Mouse (Mus musculus) embryonic stem cell, embryonic (primary cell): ENCODE results near the gene Shd.

Experiments
- CTCF ChIA-PET, 4 experiments: fragments of 300-600 bp in 2 of 4; fragments of 350-600 bp in 2 of 4; sonication (Branson Sonifier 250); formaldehyde crosslinking; loops; one replicate each; lab custom pipeline; 2022; ENCODE audit warnings: inconsistent platforms in 2 of 4; lab: Charles Lee
- POLR2A ChIA-PET, 4 experiments: fragments of 300-600 bp in 2 of 4; fragments of 350-600 bp in 2 of 4; sonication (Branson Sonifier 250); formaldehyde crosslinking; loops; one replicate each; lab custom pipeline; 2022; ENCODE audit warnings: antibody characterized with exemption in 4 of 4, inconsistent platforms in 1 of 4; lab: Charles Lee

The Shd gene

GRCm38 (mm10) chr17:55968210-55968609, 2.1 kb upstream of the Shd start:
- ChIA-PET CTCF (interaction anchor here in 1 of 4 experiments (1.1 to 1.3 kb wide), 2 partner anchors 9 to 382 kb away, joined by 3 read pairs; partner anchors contain the start of gene Yju2), POLR2A (interaction anchor here in 2 of 4 experiments (1.2 to 1.3 kb wide), 3 partner anchors 9 to 111 kb away, joined by 3 to 9 read pairs (median 3); partner anchors contain the start of gene Yju2 (in 1 of the 2))

GRCm38 (mm10) chr17:55969560-55969959, 707 bp upstream of the Shd start:
- POLR2A ChIA-PET, result interaction anchor here in 3 of 4 experiments (0.7 to 2.9 kb wide), 11 partner anchors 10 to 364 kb away, joined by 3 to 11 read pairs (median 4); partner anchors contain the start of gene Yju2 (in 3 of the 3)
- CTCF ChIA-PET, result interaction anchor here in 1 of 4 experiments (2.0 kb wide), 1 partner anchor 12 kb away, joined by 5 read pairs; no protein-coding TSS in a partner anchor

- ChIA-PET POLR2A (interaction anchor here in 3 of 4 experiments (0.6 to 2.9 kb wide), 7 partner anchors 9 to 82 kb away, joined by 3 to 11 read pairs (median 4); partner anchors contain the start of genes Chaf1a (in 1 of the 3) and Yju2 (in 1 of the 3)), CTCF (interaction anchor here in 2 of 4 experiments (1.0 to 2.0 kb wide), 2 partner anchors 13 to 14 kb away, joined by 3 to 5 read pairs; partner anchors contain the start of gene Yju2 (in 1 of the 2))
These were observed 1.2 kb downstream of the Shd start for GRCm38 (mm10) chr17:55971453-55971852.

- CTCF ChIA-PET, result interaction anchor here (0.5 to 2.0 kb wide), 57 partner anchors 9 to 449 kb away, joined by 3 to 35 read pairs (median 4); partner anchors contain the start of genes Sh3gl1 (in 3 of the 4), Fsd1 (in 2 of the 4), Hdgfl2 (in 2 of the 4) and Chaf1a (in 1 of the 4)
- POLR2A ChIA-PET, result interaction anchor here (0.6 to 1.9 kb wide), 34 partner anchors 9 to 315 kb away, joined by 3 to 18 read pairs (median 4); partner anchors contain the start of genes Chaf1a (in 2 of the 4), Ebi3 (in 2 of the 4), Fsd1 (in 2 of the 4) and Hdgfl2 (in 2 of the 4)
These were observed 6.1 kb downstream of the Shd start for GRCm38 (mm10) chr17:55976255-55976862.

GRCm38 (mm10) chr17:55977301-55977700, 7.0 kb downstream of the Shd start:
- ChIA-PET CTCF (interaction anchor here in 3 of 4 experiments (0.6 to 2.6 kb wide), 13 partner anchors 11 to 1074 kb away, joined by 3 to 35 read pairs (median 9); partner anchors contain the start of genes Sh3gl1 (in 2 of the 3), Ebi3 (in 1 of the 3) and Ubxn6 (in 1 of the 3)), POLR2A (interaction anchor here in 3 of 4 experiments (0.8 to 1.7 kb wide), 10 partner anchors 9 to 314 kb away, joined by 3 to 9 read pairs (median 5); partner anchors contain the start of genes Fsd1 (in 1 of the 3), Hdgfl2 (in 1 of the 3) and Yju2 (in 1 of the 3))

- CTCF ChIA-PET, result interaction anchor here in 3 of 4 experiments (0.5 to 2.5 kb wide), 7 partner anchors 10 to 139 kb away, joined by 3 to 13 read pairs (median 5); partner anchors contain the start of gene Sh3gl1 (in 2 of the 3)
- POLR2A ChIA-PET, result interaction anchor here in 3 of 4 experiments (0.6 to 3.4 kb wide), 16 partner anchors 10 to 106 kb away, joined by 3 to 17 read pairs (median 4); partner anchors contain the start of genes Ebi3 (in 1 of the 3), Sh3gl1 (in 1 of the 3) and Yju2 (in 1 of the 3)
These were observed 16.0 kb downstream of the Shd start, which contains the start of gene Fsd1 for GRCm38 (mm10) chr17:55986030-55986961. Gene Fsd1 (plus strand): TSS chr17:55986509.

- POLR2A ChIA-PET, result interaction anchor here in 2 of 4 experiments (0.7 to 1.0 kb wide), 3 partner anchors 19 to 31 kb away, joined by 3 read pairs; no protein-coding TSS in a partner anchor
- CTCF ChIA-PET, result interaction anchor here in 1 of 4 experiments (0.7 kb wide), 1 partner anchor 141 kb away, joined by 3 read pairs; no protein-coding TSS in a partner anchor
These were observed 20.1 kb downstream of the Shd start for GRCm38 (mm10) chr17:55990278-55990898.

GRCm38 (mm10) chr17:55996007-55996406, 25.7 kb downstream of the Shd start:
- ChIA-PET CTCF (interaction anchor here (0.5 to 2.1 kb wide), 9 partner anchors 15 to 337 kb away, joined by 3 to 11 read pairs (median 4); no protein-coding TSS in a partner anchor), POLR2A (interaction anchor here in 2 of 4 experiments (0.9 to 2.3 kb wide), 10 partner anchors 13 to 83 kb away, joined by 3 to 16 read pairs (median 3); partner anchors contain the start of genes Hdgfl2 (in 1 of the 2), Sh3gl1 (in 1 of the 2) and Yju2 (in 1 of the 2))

- ChIA-PET CTCF (interaction anchor here in 2 of 4 experiments (0.6 to 2.7 kb wide), 8 partner anchors 9 to 265 kb away, joined by 3 to 10 read pairs (median 4); no protein-coding TSS in a partner anchor), POLR2A (interaction anchor here in 3 of 4 experiments (0.6 to 3.2 kb wide), 10 partner anchors 9 to 226 kb away, joined by 3 to 21 read pairs (median 3); partner anchors contain the start of genes Chaf1a (in 1 of the 3), Fsd1 (in 1 of the 3) and Yju2 (in 1 of the 3))
These were observed 29.7 kb downstream of the Shd start for GRCm38 (mm10) chr17:55999794-56000499.

GRCm38 (mm10) chr17:56003000-56003399, 32.7 kb downstream of the Shd start:
- ChIA-PET POLR2A (interaction anchor here in 1 of 4 experiments (0.7 kb wide), 1 partner anchor 40 kb away, joined by 3 read pairs; no protein-coding TSS in a partner anchor), CTCF (no interaction called here)

- CTCF ChIA-PET, result interaction anchor here (0.6 to 2.6 kb wide), 4 partner anchors 29 to 1133 kb away, joined by 3 to 8 read pairs (median 3); no protein-coding TSS in a partner anchor
- POLR2A ChIA-PET, result interaction anchor here in 3 of 4 experiments (0.6 to 1.4 kb wide), 6 partner anchors 35 to 71 kb away, joined by 3 to 7 read pairs (median 4); partner anchors contain the start of genes Yju2 (in 2 of the 3), Chaf1a (in 1 of the 3) and Ubxn6 (in 1 of the 3)
These were observed 35.3 kb downstream of the Shd start, which contains the start of the genes Stap2 and Mpnd for GRCm38 (mm10) chr17:56005415-56006061. Gene Stap2 (minus strand): TSS chr17:56005584. Gene Mpnd (plus strand): TSS chr17:56005711.

GRCm38 (mm10) chr17:56006956-56007355, 36.7 kb downstream of the Shd start:
- CTCF ChIA-PET, result interaction anchor here in 3 of 4 experiments (0.5 to 4.2 kb wide), 9 partner anchors 11 to 249 kb away, joined by 3 to 43 read pairs (median 26); partner anchors contain the start of gene Sh3gl1 (in 1 of the 3)
- POLR2A ChIA-PET, result interaction anchor here in 3 of 4 experiments (0.7 to 5.3 kb wide), 19 partner anchors 11 to 283 kb away, joined by 3 to 97 read pairs (median 18); partner anchors contain the start of genes Chaf1a (in 2 of the 3), Hdgfl2 (in 2 of the 3), Sh3gl1 (in 2 of the 3) and Fsd1 (in 1 of the 3)

- ChIA-PET CTCF (interaction anchor here (0.5 to 4.2 kb wide), 26 partner anchors 8 to 343 kb away, joined by 3 to 43 read pairs (median 6); partner anchors contain the start of genes Sh3gl1 (in 4 of the 4), Hdgfl2 (in 1 of the 4), Kdm4b (in 1 of the 4) and Yju2 (in 1 of the 4)), POLR2A (interaction anchor here (0.6 to 5.3 kb wide), 63 partner anchors 7 to 539 kb away, joined by 3 to 97 read pairs (median 5); partner anchors contain the start of genes Yju2 (in 4 of the 4), Hdgfl2 (in 3 of the 4), Chaf1a (in 2 of the 4) and Sh3gl1 (in 2 of the 4))
These were observed 37.4 kb downstream of the Shd start for GRCm38 (mm10) chr17:56007444-56008355.
